In genomic region chr1:38217912-38218795, GRCm38 (mm10) we compare ENCODE assay signal across 9 mouse cellular contexts.
DNase-seq lines count a peak whose midpoint lies in the region; ATAC-seq lines count a peak whose summit lies in the region.
"Had no signal": no experiment of that assay in that cellular context is flagged by ENCODE, and none has a peak within 500 bp of the region (broad histone marks: within the 10 kb centered on the region; RNA-seq: fewer than 3 reads in every experiment).

No protein-coding gene starts in this region.

- no peak overlapping the region for H3K27ac ChIP-seq in stomach, embryonic 14.5 days (ENCODE audit: low read length)
- H3K27ac ChIP-seq in forebrain, embryonic 14.5 days (ENCODE audit: low read depth, low read length): no peak overlapping the region

- 59% methylated on average over 31 of the region's 31 CpGs for WGBS in stomach, embryonic 14.5 days
- 84% methylated on average over 31 of the region's 31 CpGs for WGBS in forebrain, embryonic 14.5 days

- no peak overlapping the region for H3K4me3 ChIP-seq in stomach, embryonic 14.5 days (ENCODE audit: low read depth, low read length)
- H3K4me3 ChIP-seq in forebrain, embryonic 14.5 days (ENCODE audit: low read depth, low read length): no peak overlapping the region
- H3K4me3 ChIP-seq: megakaryocyte, embryonic 14.5 days had no signal

- no peaks in the 10 kb centered on the region; the same call in 1 of the 2 replicates for H3K4me1 ChIP-seq in stomach, embryonic 14.5 days (ENCODE audit: control insufficient read depth, insufficient read depth, low read length)
- H3K4me1 ChIP-seq in forebrain, embryonic 14.5 days (ENCODE audit: control insufficient read depth, insufficient read depth, low read length): no peaks in the 10 kb centered on the region
- H3K4me1 ChIP-seq: megakaryocyte, embryonic 14.5 days had no signal

- H3K4me2 ChIP-seq in stomach, embryonic 14.5 days (replicated peaks; ENCODE audit: low read depth, low read length): 0 out of 2 replicates have a peak overlapping the region, but pooled peaks have one; percentile 2
- H3K4me2 ChIP-seq in forebrain, embryonic 14.5 days (ENCODE audit: low read length): no peak overlapping the region

- no peak for ATAC-seq in stomach, embryonic 14.5 days (ENCODE audit: insufficient number of reproducible peaks, insufficient read depth, low FRiP score, low read depth)
- ATAC-seq in forebrain, embryonic 14.5 days: no peak

- no peaks in the 10 kb centered on the region for H3K27me3 ChIP-seq in stomach, embryonic 14.5 days (ENCODE audit: control insufficient read depth, insufficient read depth, low read length)
- no peaks in the 10 kb centered on the region for H3K27me3 ChIP-seq in forebrain, embryonic 14.5 days (replicated peaks; ENCODE audit: control insufficient read depth, insufficient read depth, low read length)

- no peak overlapping the region for H3K9ac ChIP-seq in stomach, embryonic 14.5 days (replicated peaks; ENCODE audit: low read depth, low read length)
- H3K9ac ChIP-seq in forebrain, embryonic 14.5 days (ENCODE audit: low read length): no peak overlapping the region

- H3K9me3 ChIP-seq in stomach, embryonic 14.5 days (ENCODE audit: control insufficient read depth, low read depth, low read length): no peaks in the 10 kb centered on the region
- 0 out of 2 replicates have a peak, but pooled peaks cover 3% of the 10 kb centered on the region for H3K9me3 ChIP-seq in forebrain, embryonic 14.5 days (replicated peaks; ENCODE audit: control insufficient read depth, low read length)
- H3K9me3 ChIP-seq: megakaryocyte, embryonic 14.5 days had no signal

- no peaks in the 10 kb centered on the region for H3K36me3 ChIP-seq in stomach, embryonic 14.5 days (ENCODE audit: control insufficient read depth, insufficient read depth, low read length)
- H3K36me3 ChIP-seq in forebrain, embryonic 14.5 days (ENCODE audit: control insufficient read depth, insufficient read depth, low read length): peaks cover 4% of the 10 kb centered on the region; the same call in 1 of the 2 replicates

- peak; percentile 54 for DNase-seq in adrenal gland, postnatal 10 days
- DNase-seq in adrenal gland, adult 8-10 months: no peak
- DNase-seq in right cerebral cortex, adult 18-20 months: peak; percentile 14
- DNase-seq in right cerebral cortex, postnatal 25 days: no peak
- DNase-seq in kidney, postnatal 4 days: peak; percentile 72 to 77
- DNase-seq in forebrain, embryonic 14.5 days (ENCODE audit: low spot score): no peak
- no peak for DNase-seq in right cerebral cortex, adult 2 months (ENCODE audit: low spot score in 2 of 2)

Comparison
In these comparisons a context has a peak if more than half of its experiments do, and no peak if none do; other contexts are left out.
1. DNase-seq: peak in adrenal gland, postnatal 10 days (single experiment), right cerebral cortex, adult 18-20 months (single experiment) and kidney, postnatal 4 days (2 of 2); none in adrenal gland, adult 8-10 months (single experiment), right cerebral cortex, postnatal 25 days (single experiment), forebrain, embryonic 14.5 days (single experiment) and right cerebral cortex, adult 2 months (0 of 2).